Mouse (Mus musculus): ENCODE measurements around the gene AA467197. TPM values are rescaled to one million over a fixed set of nuclear protein-coding genes. Genes with fewer than 3 reads are reported as not detected.

Gene AA467197
- total RNA-seq, 1 experiment: 0.54 TPM

DNA sequence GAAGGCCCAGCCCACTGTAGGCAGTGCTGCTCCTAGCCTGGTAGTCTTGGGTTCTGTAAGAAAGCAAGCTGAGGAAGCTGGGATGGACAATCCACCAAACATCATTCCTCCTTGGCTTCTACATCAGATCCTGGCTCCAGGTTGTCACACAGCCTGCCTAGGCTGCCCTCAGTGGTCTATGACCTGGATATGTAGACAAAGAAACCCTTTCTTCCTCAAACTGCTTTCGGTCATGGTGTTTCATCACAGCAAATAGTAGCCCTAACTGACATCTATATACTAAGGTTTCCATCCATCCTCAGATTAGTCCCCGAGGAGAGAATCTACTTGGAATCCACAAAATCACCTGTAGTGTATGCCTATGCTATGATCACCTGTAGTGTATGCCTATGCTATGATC is 38.3 kb downstream of the AA467197 start:
- Histone ChIP-seq H3K9ac (ENCODE audit: insufficient read depth, low read depth, low read length, poor library complexity, severe bottlenecking) (no peak overlapping the region), H3K36me3 (ENCODE audit: control insufficient read depth, insufficient read depth, low read length, poor library complexity, severe bottlenecking) (no peaks in the 10 kb centered on the region), H3K27ac (ENCODE audit: insufficient read depth, low read depth, low read length, poor library complexity, severe bottlenecking) (no peak overlapping the region), H3K9me3 (ENCODE audit: control insufficient read depth, insufficient read depth, low read depth, low read length) (no peaks in the 10 kb centered on the region), H3K4me3 (ENCODE audit: insufficient read depth in 1 of 2, low read depth in 1 of 2, low read length in 2 of 2, poor library complexity in 1 of 2, severe bottlenecking in 1 of 2) (no peak overlapping the region), H3K4me1 (ENCODE audit: control insufficient read depth in 2 of 2, insufficient read depth in 2 of 2, low read length in 2 of 2, poor library complexity in 1 of 2) (no peaks in the 10 kb centered on the region)
- in situ Hi-C loops (cut with MboI; ENCODE audit: low sequenced_read_pairs in 2 of 2, unreplicated experiment in 2 of 2): no loop called here
- DNase-seq (ENCODE audit: low read depth, low spot score): no peak
- TF ChIP-seq ZNF384 (IDR thresholded peaks at IDR 0.05; ENCODE audit: low read depth, low read length) (no peak), ZC3H11A (IDR thresholded peaks at IDR 0.05; ENCODE audit: borderline replicate concordance, low read depth, low read length) (no peak), CHD2 (IDR thresholded peaks at IDR 0.05; ENCODE audit: low read depth, low read length) (no peak), HCFC1 (IDR thresholded peaks at IDR 0.05; ENCODE audit: borderline replicate concordance, insufficient read depth, low read length) (no peak), MAFK (IDR thresholded peaks at IDR 0.05; ENCODE audit: insufficient read depth, low read depth, low read length) (no peak)

GRCm38 (mm10) chr2:122681379-122682137 is 44.8 kb downstream of the AA467197 start:
- H3K9me3 ChIP-seq (ENCODE audit: control insufficient read depth, insufficient read depth, low read depth, low read length): no peaks in the 10 kb centered on the region
- no peak overlapping the region for H3K9ac ChIP-seq (ENCODE audit: insufficient read depth, low read depth, low read length, poor library complexity, severe bottlenecking)
- H3K4me1 ChIP-seq (ENCODE audit: control insufficient read depth in 2 of 2, insufficient read depth in 2 of 2, low read length in 2 of 2, poor library complexity in 1 of 2): no peaks in the 10 kb centered on the region
- in situ Hi-C loops (cut with MboI; ENCODE audit: low sequenced_read_pairs in 2 of 2, unreplicated experiment in 2 of 2): no loop called here
- no peak overlapping the region for H3K4me3 ChIP-seq (ENCODE audit: insufficient read depth in 1 of 2, low read depth in 1 of 2, low read length in 2 of 2, poor library complexity in 1 of 2, severe bottlenecking in 1 of 2)
- no peak for TF ChIP-seq CHD2 (IDR thresholded peaks at IDR 0.05; ENCODE audit: low read depth, low read length)
- TF ChIP-seq MAFK (IDR thresholded peaks at IDR 0.05; ENCODE audit: insufficient read depth, low read depth, low read length): no peak
- no peak for TF ChIP-seq ZC3H11A (IDR thresholded peaks at IDR 0.05; ENCODE audit: borderline replicate concordance, low read depth, low read length)
- TF ChIP-seq HCFC1 (IDR thresholded peaks at IDR 0.05; ENCODE audit: borderline replicate concordance, insufficient read depth, low read length): no peak
- TF ChIP-seq ZNF384 (IDR thresholded peaks at IDR 0.05; ENCODE audit: low read depth, low read length): no peak
- H3K27ac ChIP-seq (ENCODE audit: insufficient read depth, low read depth, low read length, poor library complexity, severe bottlenecking): no peak overlapping the region
- no peaks in the 10 kb centered on the region for H3K36me3 ChIP-seq (ENCODE audit: control insufficient read depth, insufficient read depth, low read length, poor library complexity, severe bottlenecking)
- no peak for DNase-seq (ENCODE audit: low read depth, low spot score)

DNA sequence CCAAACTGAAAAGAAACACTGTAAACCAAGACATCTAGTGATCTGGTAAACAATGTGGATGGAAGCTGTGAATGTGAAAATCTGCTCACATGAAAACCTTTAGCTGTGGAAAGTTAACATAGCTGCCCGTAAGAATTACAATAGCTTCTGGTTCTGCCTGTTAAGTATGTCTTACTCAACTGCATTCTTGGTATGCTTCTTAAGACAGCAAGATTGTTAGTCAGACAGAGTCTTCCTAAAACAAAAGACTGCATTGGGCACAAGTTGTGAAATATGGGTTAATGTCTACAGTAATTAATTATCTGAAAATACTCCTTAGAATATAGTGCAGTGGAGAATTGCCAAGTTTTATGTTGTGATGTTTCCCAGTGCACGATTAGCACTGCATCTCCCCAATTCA is 45.7 kb downstream of the AA467197 start:
- Histone ChIP-seq H3K9me3 (ENCODE audit: control insufficient read depth, insufficient read depth, low read depth, low read length) (no peaks in the 10 kb centered on the region), H3K27ac (ENCODE audit: insufficient read depth, low read depth, low read length, poor library complexity, severe bottlenecking) (no peak overlapping the region), H3K36me3 (ENCODE audit: control insufficient read depth, insufficient read depth, low read length, poor library complexity, severe bottlenecking) (no peaks in the 10 kb centered on the region), H3K4me3 (ENCODE audit: insufficient read depth in 1 of 2, low read depth in 1 of 2, low read length in 2 of 2, poor library complexity in 1 of 2, severe bottlenecking in 1 of 2) (no peak overlapping the region), H3K9ac (ENCODE audit: insufficient read depth, low read depth, low read length, poor library complexity, severe bottlenecking) (no peak overlapping the region), H3K4me1 (ENCODE audit: control insufficient read depth in 2 of 2, insufficient read depth in 2 of 2, low read length in 2 of 2, poor library complexity in 1 of 2) (no peaks in the 10 kb centered on the region)
- no peak for DNase-seq (ENCODE audit: low read depth, low spot score)
- TF ChIP-seq ZC3H11A (IDR thresholded peaks at IDR 0.05; ENCODE audit: borderline replicate concordance, low read depth, low read length): no peak
- in situ Hi-C loops (cut with MboI; ENCODE audit: low sequenced_read_pairs in 2 of 2, unreplicated experiment in 2 of 2): no loop called here

DNA sequence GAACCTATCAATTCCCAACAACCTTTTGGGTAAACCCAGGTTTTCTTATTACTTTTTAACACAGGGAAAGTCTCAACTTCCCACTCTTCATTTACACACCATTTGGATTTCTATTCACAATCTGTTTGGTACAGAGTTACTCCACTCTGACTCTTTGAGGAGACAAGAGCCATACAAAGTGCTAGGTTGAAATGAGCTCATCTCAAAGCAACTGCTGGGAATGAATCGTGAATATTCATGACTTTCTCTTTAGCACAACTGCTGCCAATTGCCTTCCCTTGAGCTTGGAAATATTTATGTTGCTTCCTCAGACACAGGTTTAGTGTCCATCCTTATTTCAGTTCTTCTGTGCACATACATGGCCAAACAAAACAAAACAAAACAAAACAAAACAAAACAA is 46.9 kb downstream of the AA467197 start:
- Histone ChIP-seq H3K27ac (ENCODE audit: insufficient read depth, low read depth, low read length, poor library complexity, severe bottlenecking) (no peak overlapping the region), H3K9ac (ENCODE audit: insufficient read depth, low read depth, low read length, poor library complexity, severe bottlenecking) (no peak overlapping the region), H3K9me3 (ENCODE audit: control insufficient read depth, insufficient read depth, low read depth, low read length) (no peaks in the 10 kb centered on the region), H3K4me3 (ENCODE audit: insufficient read depth in 1 of 2, low read depth in 1 of 2, low read length in 2 of 2, poor library complexity in 1 of 2, severe bottlenecking in 1 of 2) (no peak overlapping the region), H3K36me3 (ENCODE audit: control insufficient read depth, insufficient read depth, low read length, poor library complexity, severe bottlenecking) (no peaks in the 10 kb centered on the region), H3K4me1 (ENCODE audit: control insufficient read depth in 2 of 2, insufficient read depth in 2 of 2, low read length in 2 of 2, poor library complexity in 1 of 2) (no peaks in the 10 kb centered on the region)
- DNase-seq (ENCODE audit: low read depth, low spot score): no peak
- in situ Hi-C loops (cut with MboI; ENCODE audit: low sequenced_read_pairs in 2 of 2, unreplicated experiment in 2 of 2): no loop called here
- no peak for TF ChIP-seq MAFK (IDR thresholded peaks at IDR 0.05; ENCODE audit: insufficient read depth, low read depth, low read length)
- no peak for TF ChIP-seq ZNF384 (IDR thresholded peaks at IDR 0.05; ENCODE audit: low read depth, low read length)
- TF ChIP-seq ZC3H11A (IDR thresholded peaks at IDR 0.05; ENCODE audit: borderline replicate concordance, low read depth, low read length): no peak

DNA sequence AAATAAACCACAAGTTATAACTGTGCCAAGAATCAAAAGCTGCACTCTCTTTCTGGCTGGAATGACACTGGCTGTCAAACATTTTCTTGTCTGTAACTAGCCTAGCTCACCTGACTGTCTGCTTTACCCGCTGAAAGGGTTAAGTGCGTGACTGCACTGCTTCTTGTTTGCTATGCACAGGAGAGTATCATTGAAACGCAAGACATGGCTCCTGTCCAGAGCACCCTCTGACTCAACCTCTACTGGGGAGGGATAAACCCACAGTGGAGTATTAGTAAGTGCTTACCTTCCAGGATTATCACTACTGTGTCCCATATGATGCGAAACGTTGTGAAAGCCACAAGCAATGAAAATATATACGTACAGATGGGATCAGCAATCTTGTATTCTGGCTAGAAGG is 49.9 kb downstream of the AA467197 start:
- Histone ChIP-seq H3K4me1 (ENCODE audit: control insufficient read depth in 2 of 2, insufficient read depth in 2 of 2, low read length in 2 of 2, poor library complexity in 1 of 2) (no peaks in the 10 kb centered on the region), H3K9me3 (ENCODE audit: control insufficient read depth, insufficient read depth, low read depth, low read length) (peaks cover 13% of the 10 kb centered on the region), H3K27ac (ENCODE audit: insufficient read depth, low read depth, low read length, poor library complexity, severe bottlenecking) (no peak overlapping the region), H3K36me3 (ENCODE audit: control insufficient read depth, insufficient read depth, low read length, poor library complexity, severe bottlenecking) (no peaks in the 10 kb centered on the region), H3K4me3 (ENCODE audit: insufficient read depth in 1 of 2, low read depth in 1 of 2, low read length in 2 of 2, poor library complexity in 1 of 2, severe bottlenecking in 1 of 2) (no peak overlapping the region), H3K9ac (ENCODE audit: insufficient read depth, low read depth, low read length, poor library complexity, severe bottlenecking) (no peak overlapping the region)
- no peak for DNase-seq (ENCODE audit: low read depth, low spot score)
- TF ChIP-seq ZC3H11A (IDR thresholded peaks at IDR 0.05; ENCODE audit: borderline replicate concordance, low read depth, low read length): no peak
- no peak for TF ChIP-seq HCFC1 (IDR thresholded peaks at IDR 0.05; ENCODE audit: borderline replicate concordance, insufficient read depth, low read length)
- no peak for TF ChIP-seq MAFK (IDR thresholded peaks at IDR 0.05; ENCODE audit: insufficient read depth, low read depth, low read length)
- TF ChIP-seq CHD2 (IDR thresholded peaks at IDR 0.05; ENCODE audit: low read depth, low read length): no peak
- no peak for TF ChIP-seq ZNF384 (IDR thresholded peaks at IDR 0.05; ENCODE audit: low read depth, low read length)
- in situ Hi-C loops (cut with MboI; ENCODE audit: low sequenced_read_pairs in 2 of 2, unreplicated experiment in 2 of 2): no loop called here

Other genes starting within 250 kb of the AA467197 start
- gene Slc28a2, start 210.5 kb upstream of the AA467197 start, total RNA-seq (2012; rRNA removed): 0.16 and 0.36 TPM in 2 replicates
- not detected in 2 replicates for gene Gm14085, start 152.0 kb upstream of the AA467197 start, total RNA-seq (2012; rRNA removed)
- gene Gatm, start 25.7 kb upstream of the AA467197 start, total RNA-seq (2012; rRNA removed): 2.0 and 2.2 TPM in 2 replicates
- 5.7 and 8.6 TPM in 2 replicates for gene Slc30a4, start 65.7 kb downstream of the AA467197 start, total RNA-seq (2012; rRNA removed)
- 7.1 and 11.6 TPM in 2 replicates for gene Bloc1s6, start 101.5 kb downstream of the AA467197 start, total RNA-seq (2012; rRNA removed)
- 0.26 and 1.3 TPM in 2 replicates for gene Sqor, start 128.3 kb downstream of the AA467197 start, total RNA-seq (2012; rRNA removed)

Data from ES-E14 (cell line).